Mouse (Mus musculus) hindbrain, embryonic 10.5 days (tissue): ENCODE measurements around the gene Glp2r. TPM values are rescaled to one million over a fixed set of nuclear protein-coding genes. Genes with fewer than 3 reads are reported as not detected.

Experiments used
- DNase-seq: peaks from one replicate; pipeline ENCODE4 v3.0.0-alpha.2; 2017; ENCODE audit warnings: low spot score
- H3K27ac ChIP-seq: fragments of 300-500 bp; sonication (generic); 2 replicates; pipeline ENCODE4 v1.5.1; 2016; ENCODE audit warnings: mild to moderate bottlenecking, moderate library complexity
- H3K27me3 ChIP-seq: fragments of 300-500 bp; sonication (generic); 2 replicates; pipeline ENCODE4 v1.6.1; 2016; ENCODE audit warnings: mild to moderate bottlenecking; ENCODE audit not compliant: poor library complexity, insufficient read depth, severe bottlenecking
- H3K36me3 ChIP-seq: fragments of 300-500 bp; sonication (generic); 2 replicates; pipeline ENCODE4 v1.6.1; 2016; ENCODE audit warnings: mild to moderate bottlenecking, moderate library complexity
- H3K4me1 ChIP-seq: fragments of 300-500 bp; sonication (generic); replicated peaks from 2 replicates; pipeline ENCODE4 v1.6.1; 2016; ENCODE audit warnings: mild to moderate bottlenecking
- H3K4me3 ChIP-seq: fragments of 300-500 bp; sonication (generic); 2 replicates; pipeline ENCODE4 v1.5.1; 2016; ENCODE audit warnings: mild to moderate bottlenecking, moderate library complexity
- H3K9me3 ChIP-seq: fragments of 300-500 bp; sonication (generic); 2 replicates; pipeline ENCODE4 v1.6.1; 2016; ENCODE audit warnings: mild to moderate bottlenecking, moderate library complexity
- WGBS: fragments of 180-500 bp; shearing (Covaris S2); methylation state at CpG from one replicate; pipeline ENCODE4 v1.1.7; 2016; 5-methylcytosine and 5-hydroxymethylcytosine counted together
- polyA plus RNA-seq: library from polyadenylated mRNA; unstranded; fragments of >200 nt; fragmentation: Nextera tagmentation; extraction: Ambion mirVana; gene quantifications from 2 replicates; pipeline ENCODE4 v1.2.1, GENCODE M21; 2016

The Glp2r gene
- polyA plus RNA-seq, 1 experiment from 2014 or later = not detected

DNA sequence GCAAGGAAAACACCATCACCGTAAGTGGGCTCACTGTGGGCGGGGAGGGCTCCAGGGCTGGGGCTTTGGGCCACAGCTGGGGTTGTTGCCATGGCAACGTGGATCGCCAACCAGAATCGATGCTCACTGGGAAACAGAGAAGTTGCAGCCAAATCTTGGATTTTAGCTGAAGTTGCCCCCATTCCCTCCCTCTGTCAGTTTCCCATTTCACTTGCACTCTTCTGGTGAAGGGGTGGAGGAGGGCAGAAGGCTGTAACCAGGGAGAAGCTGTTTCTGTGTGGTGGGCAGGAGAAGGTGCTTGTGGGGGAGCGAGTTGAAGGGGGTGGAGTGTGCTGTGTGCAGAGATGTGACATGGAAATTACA, 118.1 kb downstream of the Glp2r start:
- H3K4me1 ChIP-seq = peaks cover 29% of the 10 kb centered on the region
- peak overlapping the region; percentile 29; the same call in 1 of the 2 replicates for H3K27ac ChIP-seq
- DNase-seq = peak; percentile 40
- no peaks in the 10 kb centered on the region for H3K9me3 ChIP-seq
- H3K36me3 ChIP-seq = no peaks in the 10 kb centered on the region
- 31% methylated on average over 6 of the region's 6 CpGs for WGBS
- H3K4me3 ChIP-seq = peak overlapping the region; percentile 7; the same call in 1 of the 2 replicates
- H3K27me3 ChIP-seq = no peaks in the 10 kb centered on the region

- H3K27ac ChIP-seq = no peak overlapping the region
- no peaks in the 10 kb centered on the region for H3K36me3 ChIP-seq
- H3K27me3 ChIP-seq = no peaks in the 10 kb centered on the region
- peak overlapping the region; percentile 7; the same call in 1 of the 2 replicates for H3K4me3 ChIP-seq
- no peaks in the 10 kb centered on the region for H3K9me3 ChIP-seq
- H3K4me1 ChIP-seq = peaks cover 29% of the 10 kb centered on the region
- 19% methylated on average over 14 of the region's 14 CpGs for WGBS
- DNase-seq = peak; percentile 53
These were observed 118.6 kb downstream of the Glp2r start for GRCm38 (mm10) chr11:67652194-67652892.

GRCm38 (mm10) chr11:67651731-67652130, 119.2 kb downstream of the Glp2r start:
- H3K27me3 ChIP-seq = no peaks in the 10 kb centered on the region
- no peak overlapping the region for H3K27ac ChIP-seq
- no peaks in the 10 kb centered on the region for H3K36me3 ChIP-seq
- WGBS = 81% methylated on average over 6 of the region's 6 CpGs
- DNase-seq = no peak
- H3K4me3 ChIP-seq = no peak overlapping the region
- H3K4me1 ChIP-seq = peaks cover 29% of the 10 kb centered on the region
- no peaks in the 10 kb centered on the region for H3K9me3 ChIP-seq

DNA sequence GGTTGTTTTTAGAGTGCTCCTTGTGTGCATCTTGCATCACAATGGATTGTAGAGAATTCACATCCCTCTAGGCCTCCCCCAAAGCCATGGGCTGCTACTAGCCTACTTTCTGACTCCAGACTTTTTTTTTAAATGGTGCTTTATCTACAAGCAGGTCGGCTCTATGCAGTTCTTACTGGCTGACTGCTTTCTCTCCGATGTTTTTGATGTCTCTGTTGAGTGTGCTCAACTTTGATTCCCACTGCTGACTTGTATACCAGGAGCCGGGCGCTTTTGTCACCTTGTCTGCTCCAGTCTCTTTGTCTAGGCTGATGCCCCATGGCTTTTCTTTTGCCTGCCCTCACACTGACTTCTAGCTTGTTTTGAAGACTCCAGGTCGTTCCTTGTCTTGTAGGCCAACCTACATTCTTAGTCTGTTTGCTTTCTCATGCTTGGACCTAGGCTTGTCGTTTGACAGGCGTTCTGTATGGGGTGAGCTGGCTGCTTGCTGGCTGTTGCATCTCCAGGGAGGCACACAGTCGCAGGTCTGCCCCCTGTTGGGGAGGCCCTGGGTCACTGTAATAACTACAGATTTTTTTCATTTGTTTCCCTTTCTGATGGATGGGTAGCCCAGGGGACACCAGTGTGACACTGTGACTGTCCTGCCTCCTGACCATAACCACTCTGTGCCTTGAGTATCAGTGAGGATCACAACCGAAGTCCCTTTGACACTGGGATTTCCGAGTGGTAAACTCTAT, 120.8 kb downstream of the Glp2r start:
- DNase-seq = no peak
- Histone ChIP-seq H3K4me3 (no peak overlapping the region), H3K36me3 (no peaks in the 10 kb centered on the region), H3K9me3 (no peaks in the 10 kb centered on the region), H3K27ac (0 out of 2 replicates have a peak overlapping the region, but pooled peaks have one; percentile 23), H3K4me1 (peaks cover 25% of the 10 kb centered on the region), H3K27me3 (no peaks in the 10 kb centered on the region)
- 45% methylated on average over 10 of the region's 10 CpGs for WGBS

GRCm38 (mm10) chr11:67648651-67649407, 122.1 kb downstream of the Glp2r start:
- 79% methylated on average over 11 of the region's 11 CpGs for WGBS
- no peak for DNase-seq
- Histone ChIP-seq H3K9me3 (no peaks in the 10 kb centered on the region), H3K27me3 (no peaks in the 10 kb centered on the region), H3K4me3 (no peak overlapping the region), H3K4me1 (peaks cover 25% of the 10 kb centered on the region), H3K36me3 (no peaks in the 10 kb centered on the region), H3K27ac (no peak overlapping the region)

- Histone ChIP-seq H3K27me3 (no peaks in the 10 kb centered on the region), H3K36me3 (no peaks in the 10 kb centered on the region), H3K27ac (no peak overlapping the region), H3K9me3 (no peaks in the 10 kb centered on the region), H3K4me3 (no peak overlapping the region), H3K4me1 (peaks cover 23% of the 10 kb centered on the region)
- DNase-seq = peak; percentile 74
- 36% methylated on average over 5 of the region's 5 CpGs for WGBS
These were observed 123.2 kb downstream of the Glp2r start for GRCm38 (mm10) chr11:67647745-67648144.

- Histone ChIP-seq H3K27ac (no peak overlapping the region), H3K36me3 (no peaks in the 10 kb centered on the region), H3K27me3 (no peaks in the 10 kb centered on the region), H3K9me3 (no peaks in the 10 kb centered on the region), H3K4me3 (no peak overlapping the region), H3K4me1 (0 out of 2 replicates have a peak, but pooled peaks cover 6% of the 10 kb centered on the region)
- no peak for DNase-seq
- WGBS = 84% methylated on average over 6 of the region's 6 CpGs
These were observed 126.3 kb downstream of the Glp2r start for GRCm38 (mm10) chr11:67644632-67645149.

- no peaks in the 10 kb centered on the region for H3K27me3 ChIP-seq
- no peaks in the 10 kb centered on the region for H3K9me3 ChIP-seq
- no peak overlapping the region for H3K27ac ChIP-seq
- 0 out of 2 replicates have a peak, but pooled peaks cover 5% of the 10 kb centered on the region for H3K4me1 ChIP-seq
- 88% methylated on average over 3 of the region's 3 CpGs for WGBS
- H3K4me3 ChIP-seq = no peak overlapping the region
- no peaks in the 10 kb centered on the region for H3K36me3 ChIP-seq
- no peak for DNase-seq
These were observed 127.5 kb downstream of the Glp2r start for GRCm38 (mm10) chr11:67643465-67643864.

DNA sequence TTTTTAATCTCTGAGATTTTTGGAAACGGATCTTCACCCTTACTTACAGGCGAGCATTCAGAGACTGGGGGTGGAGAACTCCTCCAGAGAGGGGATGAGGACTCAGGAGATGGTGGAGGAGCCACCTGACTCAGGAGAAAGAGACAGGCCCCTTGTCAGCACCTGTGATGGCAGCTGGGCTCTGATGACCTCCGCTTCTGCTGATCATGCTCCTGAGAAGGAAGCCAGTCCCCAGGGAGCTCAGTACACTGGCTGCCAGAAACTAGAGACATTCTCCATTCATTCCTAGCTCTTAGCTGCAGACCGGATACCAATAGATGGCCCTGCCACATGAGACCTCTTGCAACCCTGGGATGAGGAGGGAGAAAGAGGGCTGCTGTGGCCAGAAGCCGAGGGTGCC, 128.1 kb downstream of the Glp2r start:
- H3K27ac ChIP-seq = no peak overlapping the region
- H3K4me1 ChIP-seq = 0 out of 2 replicates have a peak, but pooled peaks cover 5% of the 10 kb centered on the region
- H3K4me3 ChIP-seq = no peak overlapping the region
- no peaks in the 10 kb centered on the region for H3K9me3 ChIP-seq
- H3K27me3 ChIP-seq = no peaks in the 10 kb centered on the region
- DNase-seq = no peak
- WGBS = 74% methylated on average over 5 of the region's 5 CpGs
- no peaks in the 10 kb centered on the region for H3K36me3 ChIP-seq

DNA sequence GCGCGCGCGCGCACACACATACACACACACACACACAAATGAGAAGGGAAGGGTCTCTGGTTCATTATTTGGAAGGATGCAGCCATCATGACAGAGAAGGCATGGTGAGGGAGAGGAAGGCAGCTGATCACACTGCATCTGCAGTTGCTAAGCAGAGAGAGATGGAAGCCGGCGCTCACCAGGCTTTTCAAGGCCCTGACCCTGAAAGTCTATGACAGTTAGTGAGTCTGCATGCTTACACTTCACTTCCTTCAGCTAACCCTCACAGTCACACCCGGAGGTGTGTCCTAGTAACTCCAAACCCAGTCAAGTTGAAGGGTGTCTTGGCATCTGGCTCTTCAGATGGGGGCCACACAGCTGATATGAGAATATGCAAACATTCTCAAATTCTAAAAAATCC, 128.5 kb downstream of the Glp2r start:
- Histone ChIP-seq H3K4me1 (0 out of 2 replicates have a peak, but pooled peaks cover 5% of the 10 kb centered on the region), H3K9me3 (no peaks in the 10 kb centered on the region), H3K27ac (no peak overlapping the region), H3K4me3 (no peak overlapping the region), H3K27me3 (no peaks in the 10 kb centered on the region), H3K36me3 (no peaks in the 10 kb centered on the region)
- no peak for DNase-seq
- WGBS = 99% methylated on average over 8 of the region's 8 CpGs

DNA sequence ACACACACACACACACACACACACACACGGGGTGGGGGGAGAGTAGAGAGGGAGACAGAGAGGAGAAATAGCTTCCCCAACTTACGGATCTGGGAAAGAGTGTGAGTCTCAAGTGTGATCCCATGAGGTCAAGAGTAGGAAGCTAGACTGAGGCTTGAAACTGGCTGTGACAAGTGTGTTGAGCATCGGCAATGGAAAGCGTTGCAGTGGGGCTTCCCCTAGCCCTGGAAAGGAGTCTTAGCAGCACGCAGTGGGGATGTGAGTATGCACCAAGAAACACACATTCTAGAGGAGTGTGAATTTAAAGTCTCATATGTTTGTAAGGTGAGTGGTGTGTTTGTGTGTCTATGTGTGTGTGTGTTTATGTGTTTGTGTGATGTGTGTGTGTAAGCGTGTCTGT, 130.7 kb downstream of the Glp2r start:
- DNase-seq = no peak
- no peaks in the 10 kb centered on the region for H3K36me3 ChIP-seq
- H3K9me3 ChIP-seq = no peaks in the 10 kb centered on the region
- H3K27me3 ChIP-seq = no peaks in the 10 kb centered on the region
- peaks cover 11% of the 10 kb centered on the region; the same call in 1 of the 2 replicates for H3K4me1 ChIP-seq
- no peak overlapping the region for H3K27ac ChIP-seq
- no peak overlapping the region for H3K4me3 ChIP-seq
- 89% methylated on average over 6 of the region's 6 CpGs for WGBS

DNA sequence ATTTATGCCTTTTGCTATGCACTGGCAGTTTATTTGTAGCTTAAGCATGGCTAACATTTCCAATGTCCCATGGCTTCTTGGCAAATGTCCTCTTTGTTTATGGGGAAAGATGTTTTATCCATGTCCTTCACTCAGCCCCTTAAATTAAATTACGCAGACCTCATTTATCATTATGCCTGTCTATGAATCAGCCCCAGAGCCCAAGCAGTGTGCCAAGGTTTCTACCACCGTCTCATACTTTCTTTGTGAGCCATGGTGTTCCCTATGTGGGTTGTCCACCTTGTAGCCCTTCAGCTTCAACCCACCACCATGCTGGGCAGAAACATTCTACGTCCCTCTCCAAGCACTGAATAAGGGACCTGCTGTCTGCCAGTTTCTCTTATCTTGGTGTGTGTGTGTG, 132.6 kb downstream of the Glp2r start:
- Histone ChIP-seq H3K4me1 (peaks cover 14% of the 10 kb centered on the region; the same call in 1 of the 2 replicates), H3K36me3 (no peaks in the 10 kb centered on the region), H3K27ac (no peak overlapping the region), H3K9me3 (no peaks in the 10 kb centered on the region), H3K27me3 (no peaks in the 10 kb centered on the region), H3K4me3 (no peak overlapping the region)
- DNase-seq = no peak
- WGBS = 91% methylated on average over 3 of the region's 3 CpGs
